Mouse (Mus musculus): ENCODE results near the gene Thtpa. TPM values are rescaled to one million over a fixed set of nuclear protein-coding genes. Genes with fewer than 3 reads are reported as not detected.

Gene Thtpa
- total RNA-seq, 2 experiments from 2014 or later = 23.8 to 25.0 TPM

DNA sequence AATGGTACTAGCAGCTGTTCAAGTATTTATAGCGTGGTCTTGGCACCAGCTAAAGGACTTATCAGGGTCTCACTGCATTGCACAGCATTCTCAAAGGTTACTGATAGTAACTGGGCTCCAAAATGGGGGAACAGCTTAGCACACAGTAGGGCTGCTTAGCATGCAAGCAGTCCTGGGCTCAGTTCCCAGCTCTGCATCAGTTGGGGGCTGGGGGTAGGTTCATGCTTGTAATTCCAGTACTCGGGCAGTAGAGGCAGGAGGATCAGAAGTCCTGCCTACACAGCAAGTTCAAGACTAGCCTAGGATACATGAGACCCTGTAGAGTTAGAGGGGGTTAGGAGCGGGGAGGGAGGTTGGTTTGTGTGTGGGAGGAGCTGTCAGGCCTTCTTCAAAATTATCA is 17.6 kb upstream of the Thtpa start:
- intact Hi-C loops (cut with DNase I) = no loop called here
- DNase-seq (ENCODE audit: low spot score in 2 of 2) = no peak

DNA sequence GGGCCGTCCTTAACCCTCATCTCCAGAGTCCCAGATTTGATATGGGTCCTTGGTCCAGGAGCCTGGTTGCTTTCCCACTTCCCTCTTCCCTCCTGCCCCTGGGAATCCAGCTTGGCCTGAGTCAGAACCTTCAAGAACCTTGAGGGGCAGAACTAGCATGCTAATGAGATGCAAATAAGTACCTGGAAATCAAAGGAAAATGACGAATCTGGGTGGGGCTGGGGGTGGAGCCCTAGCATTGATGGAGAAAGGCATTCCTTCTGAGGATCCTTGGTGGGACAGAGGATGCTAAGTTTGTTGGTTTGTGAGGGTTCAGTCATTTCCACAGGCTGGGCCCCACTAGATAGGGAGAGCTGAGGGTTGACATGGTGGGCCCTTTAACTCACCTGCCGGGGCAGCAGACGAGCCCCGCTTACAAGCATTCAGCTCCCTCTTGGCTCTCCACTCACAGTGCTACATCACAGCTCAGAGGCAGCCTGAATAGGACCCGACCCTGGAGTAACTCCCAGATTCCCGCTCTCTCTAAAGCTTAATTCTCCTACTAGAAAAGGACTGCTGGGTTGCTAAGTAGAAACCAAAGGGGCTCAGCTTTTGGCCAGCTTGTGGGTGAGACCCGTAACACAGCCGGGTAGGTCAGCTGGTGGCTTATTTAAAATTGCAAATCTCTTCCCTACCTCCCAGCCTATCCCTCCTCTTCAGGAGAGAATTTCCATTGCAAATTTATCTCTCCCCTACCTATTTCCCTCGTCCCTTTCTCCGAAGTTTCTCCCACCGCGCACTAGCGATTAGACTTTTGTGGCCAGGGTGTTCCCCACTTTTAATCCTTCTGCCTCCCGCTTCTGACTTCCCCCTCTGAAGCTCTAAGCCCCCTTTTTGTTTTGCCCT is 16.9 kb upstream of the Thtpa start:
- intact Hi-C loops (cut with DNase I) = loop anchor here (2.0 kb wide), 1 partner anchor 49 kb away; no protein-coding TSS in a partner anchor

DNA sequence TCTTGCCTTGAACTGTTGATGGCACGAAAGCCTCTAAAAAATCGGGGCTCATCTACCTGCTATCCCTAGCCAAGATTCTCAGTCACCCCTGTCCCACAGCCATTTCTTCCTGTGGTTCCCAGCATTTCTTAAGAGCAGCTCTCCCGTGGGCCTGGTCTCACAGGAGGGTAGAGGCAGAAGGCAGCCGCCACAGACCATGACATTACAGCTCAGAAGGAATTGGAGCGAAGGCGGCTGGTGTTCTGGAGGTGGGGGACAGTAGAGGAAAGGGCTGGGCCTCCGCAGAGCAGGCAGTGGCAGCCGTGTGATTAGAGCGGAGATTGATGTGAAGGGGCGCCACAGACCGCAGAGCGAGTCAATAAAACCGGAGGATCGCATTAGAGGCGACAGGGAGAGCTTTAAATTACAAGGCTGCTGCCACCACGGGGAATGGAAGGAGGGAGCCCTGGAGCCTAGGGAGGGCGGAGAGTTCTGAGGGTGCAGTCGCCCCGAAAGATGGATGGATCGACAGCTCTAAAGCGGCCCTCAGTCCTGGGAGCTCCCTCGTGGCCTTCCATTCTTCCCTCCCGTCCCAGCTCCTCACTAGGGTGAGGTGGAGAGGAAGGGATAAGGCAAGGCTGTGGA is 16.1 kb upstream of the Thtpa start:
- DNase-seq (ENCODE audit: low spot score in 2 of 2) = no peak
- intact Hi-C loops (cut with DNase I) = loop anchor here (2.0 kb wide), 1 partner anchor 50 kb away; no protein-coding TSS in a partner anchor

More for the DNA sequence above, 16.9 kb upstream of the Thtpa start:
- peak in 1 of 2 experiments; percentile 55 for DNase-seq (ENCODE audit: low spot score in 2 of 2)

DNA sequence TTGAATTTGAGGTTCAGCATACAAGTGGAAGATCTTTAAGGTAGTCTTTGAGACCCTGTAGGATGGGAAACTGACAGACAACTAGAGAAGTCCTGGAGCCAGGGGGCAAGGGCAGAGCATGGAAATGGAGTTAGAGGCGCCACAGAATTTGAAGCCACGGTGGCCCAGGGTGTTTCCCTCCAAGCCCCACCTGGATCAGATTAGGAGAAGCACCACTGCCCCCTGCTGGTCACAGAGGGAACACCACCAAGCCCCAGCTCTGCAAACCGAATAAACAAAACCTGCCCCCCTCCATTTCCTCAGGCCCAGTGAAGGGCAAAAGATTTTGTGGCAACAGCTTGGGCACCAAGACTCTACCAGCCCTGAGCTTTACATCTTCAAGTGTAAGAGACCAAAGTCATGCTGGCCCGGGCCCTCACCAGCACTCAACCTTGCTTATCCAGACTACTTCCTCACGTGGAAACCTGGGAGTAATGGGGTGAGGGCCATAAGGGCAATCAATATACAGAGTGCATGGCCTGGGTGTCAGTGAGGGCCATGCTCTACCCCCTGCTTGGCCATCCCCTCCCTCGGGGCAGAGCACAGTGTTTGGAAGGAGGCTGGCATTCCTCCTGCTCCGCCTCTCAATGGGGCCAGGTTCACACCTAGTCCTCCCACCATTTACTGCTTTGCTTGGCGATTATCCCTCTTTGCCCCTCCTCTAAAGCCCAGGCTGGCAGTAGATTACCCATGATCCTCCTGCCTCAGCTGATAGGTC is 15.2 kb upstream of the Thtpa start:
- intact Hi-C loops (cut with DNase I) = loop anchor here (2.0 kb wide), 1 partner anchor 51 kb away; no protein-coding TSS in a partner anchor
- peak; percentile 63 to 70 for DNase-seq (ENCODE audit: low spot score in 2 of 2)

DNA sequence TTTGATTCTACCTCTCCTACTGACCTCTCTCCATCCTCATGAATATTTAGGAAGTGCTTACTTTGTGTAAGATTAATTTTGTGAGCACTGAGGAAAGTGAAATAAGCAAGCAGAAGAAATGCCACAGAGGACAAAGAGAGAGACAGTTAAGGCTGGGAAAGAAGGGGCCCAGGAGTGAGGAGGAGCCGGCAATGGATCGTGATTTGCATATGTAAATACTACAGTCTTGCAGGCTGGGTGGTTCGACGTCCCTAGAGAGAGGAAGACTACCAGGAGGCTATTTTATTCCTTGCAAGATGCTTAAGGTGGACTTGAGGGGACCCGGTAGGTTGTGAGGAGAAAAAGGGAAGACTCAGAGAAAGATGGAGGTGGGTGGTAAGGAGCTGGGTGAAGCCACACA is 13.5 kb upstream of the Thtpa start:
- no peak for DNase-seq (ENCODE audit: low spot score in 2 of 2)
- intact Hi-C loops (cut with DNase I) = no loop called here

DNA sequence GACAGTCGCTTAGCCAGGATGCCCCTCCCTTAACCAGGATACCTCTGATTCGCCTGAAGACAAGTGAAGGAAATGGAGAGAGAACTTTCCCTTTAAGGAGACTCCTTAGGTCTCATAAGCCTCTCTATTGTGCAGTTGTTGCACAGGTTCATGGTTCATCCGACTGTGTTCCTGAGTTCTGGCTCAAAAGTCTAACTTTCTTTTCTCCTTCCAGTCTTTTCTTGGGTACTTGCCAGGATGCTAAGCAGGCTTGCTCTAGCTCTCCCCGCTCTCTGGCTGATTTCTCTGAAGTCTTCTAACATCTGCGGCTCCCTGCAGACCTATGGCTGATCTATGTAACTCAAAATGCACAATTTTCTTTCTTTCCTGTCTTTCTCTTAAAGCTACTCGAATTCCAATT is 11.1 kb upstream of the Thtpa start:
- no peak for DNase-seq (ENCODE audit: low spot score in 2 of 2)
- intact Hi-C loops (cut with DNase I) = no loop called here

DNA sequence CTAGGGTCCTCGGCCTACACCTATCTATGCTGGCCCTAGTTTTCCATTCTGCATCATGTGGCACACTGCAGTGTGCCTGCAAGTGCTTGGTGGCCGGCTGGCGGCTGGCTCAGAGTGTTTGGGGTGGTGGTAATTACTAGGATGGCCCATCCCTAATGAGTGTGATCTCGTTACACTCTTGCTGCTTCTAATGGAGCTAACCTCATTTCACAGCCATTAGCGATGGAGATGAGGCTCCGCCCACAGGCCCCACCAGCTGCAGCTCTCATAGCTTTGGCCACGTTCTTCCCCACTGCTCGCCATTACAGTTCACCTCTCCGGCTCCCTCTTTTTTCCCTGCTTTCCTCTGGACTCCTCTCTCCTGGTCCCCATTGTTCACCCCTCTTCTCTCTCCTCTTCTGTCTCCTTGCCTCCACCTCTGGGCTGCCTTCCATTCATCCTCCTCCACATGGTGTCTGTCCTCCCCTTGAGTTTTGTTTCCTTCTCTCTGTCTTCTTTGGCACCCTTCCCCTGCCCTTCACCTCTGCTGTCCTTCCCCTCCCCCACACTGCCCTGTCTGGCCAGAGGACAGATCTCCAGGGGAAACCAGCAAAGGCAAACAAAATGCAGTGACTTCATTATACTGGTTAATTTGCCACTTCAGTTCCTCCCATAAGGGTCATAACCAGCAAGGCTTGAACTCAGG is 9.1 kb upstream of the Thtpa start:
- intact Hi-C loops (cut with DNase I) = no loop called here
- DNase-seq (ENCODE audit: low spot score in 2 of 2) = no peak

DNA sequence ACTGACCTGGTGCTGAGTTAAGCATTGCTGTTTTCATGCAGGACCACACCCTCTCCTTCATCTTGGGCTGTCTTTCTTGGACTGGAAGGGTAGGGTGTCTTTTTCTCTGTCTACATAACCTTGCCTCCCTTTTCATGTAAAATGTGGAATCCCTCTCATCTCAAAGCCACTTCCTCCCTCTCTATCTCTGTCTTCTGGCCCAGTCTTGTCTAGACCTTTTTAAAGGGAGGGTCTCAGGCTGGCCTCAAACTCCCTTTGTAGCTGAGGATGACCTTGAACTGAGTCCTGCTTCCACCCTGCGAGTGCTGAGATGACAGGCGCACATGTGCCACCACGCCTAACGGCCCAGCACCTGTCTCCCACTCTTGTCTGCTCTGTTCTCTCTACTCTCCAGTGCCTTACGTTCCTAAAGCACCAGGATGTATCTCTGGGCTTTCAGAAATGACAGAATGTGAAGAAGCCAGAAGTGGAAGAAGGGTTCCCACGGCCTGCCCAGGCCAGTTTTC is 8.5 kb upstream of the Thtpa start:
- DNase-seq (ENCODE audit: low spot score in 2 of 2) = no peak
- intact Hi-C loops (cut with DNase I) = no loop called here

DNA sequence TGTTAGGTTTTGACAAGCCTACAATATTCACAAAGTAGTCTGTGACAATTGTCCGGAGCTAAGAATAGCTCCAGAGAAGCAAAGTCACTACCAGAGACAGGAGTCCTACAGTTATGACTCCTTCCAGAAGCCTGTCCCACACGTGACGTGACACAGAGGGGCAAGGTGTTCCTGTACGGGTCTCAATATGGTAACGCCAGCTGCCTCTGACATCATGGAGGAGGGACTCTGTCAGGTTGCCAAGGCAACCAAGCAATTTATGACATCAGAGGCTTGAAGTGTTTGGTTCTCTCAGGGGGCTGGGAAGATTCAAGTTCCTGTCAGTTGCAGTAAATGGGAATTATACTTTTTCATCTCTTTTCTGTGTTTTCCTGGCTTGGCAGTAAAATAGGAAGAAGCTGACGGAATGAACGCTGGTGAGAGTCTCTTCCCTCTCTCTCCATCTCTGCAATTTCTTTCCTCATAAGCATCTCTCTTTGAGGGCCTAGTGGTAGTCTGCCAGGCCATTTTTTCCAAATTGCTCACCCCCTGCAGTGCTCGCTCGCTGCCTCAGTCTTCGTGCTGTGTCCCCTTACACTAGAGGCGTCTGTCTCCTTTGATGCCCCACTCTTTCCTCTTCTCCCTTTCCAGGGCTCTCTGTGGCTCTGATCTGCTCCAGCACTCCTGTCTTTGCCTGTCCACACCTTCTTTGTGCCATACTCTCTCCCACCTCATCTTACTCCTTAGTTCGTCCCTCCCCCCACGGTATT is 5.2 kb upstream of the Thtpa start:
- peak; percentile 66 to 87 for DNase-seq (ENCODE audit: low spot score in 2 of 2)
- intact Hi-C loops (cut with DNase I) = no loop called here

DNA sequence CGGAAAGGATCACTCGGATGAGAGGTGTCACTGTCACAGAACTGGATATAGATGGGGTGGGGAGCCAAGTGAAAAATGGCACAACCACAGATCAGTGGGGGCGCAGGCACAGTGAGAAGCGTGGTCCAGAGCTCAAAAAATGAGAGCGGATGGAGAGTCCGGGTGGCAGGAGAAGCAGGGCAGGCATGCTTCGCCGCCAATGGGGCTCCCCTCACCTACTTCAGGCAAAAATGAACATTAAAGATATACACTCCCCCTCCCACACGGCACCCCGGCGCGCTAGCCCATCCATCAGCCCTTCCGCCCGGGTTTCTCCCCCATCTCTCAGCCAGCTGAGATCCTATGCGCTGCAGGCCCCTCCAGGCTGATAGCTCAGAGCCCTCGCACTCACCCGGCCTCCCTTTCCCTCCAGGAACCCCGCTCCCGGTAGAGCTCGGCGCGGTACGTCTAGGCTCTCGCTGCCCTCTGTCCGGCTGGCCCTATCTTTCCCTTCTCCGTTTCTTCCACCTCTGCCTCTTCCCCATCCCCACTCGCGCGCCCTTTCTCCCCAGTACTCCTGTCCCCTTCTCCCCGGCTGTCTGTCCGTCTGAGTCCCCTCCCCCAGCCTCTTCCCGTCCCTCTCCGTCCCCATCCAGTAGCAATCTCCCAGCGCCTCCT is 3.2 kb upstream of the Thtpa start:
- intact Hi-C loops (cut with DNase I) = loop anchor here (5.0 kb wide), 2 partner anchors 179 to 199 kb away; partner anchors contain the start of genes Pabpn1 and Slc22a17
- peak in 1 of 2 experiments; percentile 70 for DNase-seq (ENCODE audit: low spot score in 2 of 2)

DNA sequence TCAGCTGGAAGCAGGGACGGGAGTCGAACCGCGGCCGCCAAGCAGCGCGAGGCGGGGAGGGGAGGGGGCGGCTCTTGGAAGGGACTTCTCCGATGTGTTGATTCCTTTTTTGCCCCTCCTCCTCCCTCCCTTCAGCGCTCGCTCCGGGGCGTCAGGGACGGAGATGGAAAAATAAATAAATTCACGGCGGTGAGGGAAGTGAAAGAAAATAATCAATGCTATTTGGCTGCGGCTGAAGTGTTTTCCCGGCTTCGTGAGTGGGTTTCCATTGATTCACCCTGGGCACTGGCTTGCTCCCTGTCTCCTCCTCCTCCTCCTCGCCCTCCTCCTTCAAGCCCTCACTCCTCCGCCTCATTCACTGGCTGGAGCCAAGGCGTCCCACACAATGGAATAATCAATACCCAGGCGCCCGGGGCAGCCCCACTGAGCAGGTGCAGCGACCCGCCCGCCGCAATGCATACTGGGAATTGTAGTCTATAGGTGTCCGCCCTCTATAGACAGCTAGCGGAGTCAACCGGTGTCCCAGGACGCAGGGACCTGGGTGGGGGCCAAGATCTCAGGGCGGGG is 2.5 kb upstream of the Thtpa start, which contains the start of gene Zfhx2:
Gene Zfhx2, minus strand, starts transcription at position 314 of the 567 bp plus-strand sequence.
- intact Hi-C loops (cut with DNase I) = loop anchor here (2.0 to 5.0 kb wide), 3 partner anchors 37 to 200 kb away; partner anchors contain the start of genes Pabpn1 and Slc22a17
- peak; percentile 95 to 98 for DNase-seq (ENCODE audit: low spot score in 2 of 2)

DNA sequence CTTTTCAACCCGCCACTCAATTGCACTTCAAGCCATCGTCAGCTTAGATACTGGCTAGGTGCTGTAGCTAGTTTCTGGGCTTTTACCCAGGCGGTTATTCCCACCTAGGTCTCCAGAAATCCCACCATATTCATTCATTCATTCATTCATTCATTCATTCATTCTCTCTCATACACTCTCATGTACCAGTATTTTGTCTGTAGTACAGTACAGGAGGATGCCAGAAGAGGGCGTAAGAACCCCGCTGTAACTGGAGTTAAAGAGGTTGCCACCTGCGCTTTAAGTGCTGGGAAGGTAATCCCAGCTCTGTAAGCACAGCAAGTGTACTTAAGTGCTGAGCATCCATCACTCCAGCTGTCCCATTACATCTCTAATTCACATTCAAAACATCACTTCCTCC is 657 bp upstream of the Thtpa start:
- DNase-seq (ENCODE audit: low spot score in 2 of 2) = no peak
- intact Hi-C loops (cut with DNase I) = loop anchor here (2.0 to 5.0 kb wide), 3 partner anchors 39 to 202 kb away; partner anchors contain the start of genes Pabpn1 and Slc22a17

DNA sequence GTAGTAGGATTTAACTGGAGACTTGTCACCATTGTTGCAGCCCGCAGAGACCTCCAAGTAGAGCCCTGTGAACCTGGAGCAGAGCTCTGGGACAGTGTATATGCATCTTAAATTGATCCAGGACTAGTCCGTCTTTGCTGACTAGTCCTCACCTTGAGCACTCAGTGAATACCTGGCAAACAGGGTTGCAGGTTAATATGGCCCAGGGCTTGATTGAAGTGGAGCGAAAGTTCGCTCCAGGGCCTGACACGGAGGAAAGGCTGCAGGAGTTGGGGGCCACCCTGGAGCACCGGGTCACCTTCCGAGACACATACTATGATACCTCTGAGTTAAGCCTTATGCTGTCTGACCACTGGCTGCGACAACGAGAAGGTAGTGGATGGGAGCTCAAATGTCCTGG is 679 bp downstream of the Thtpa start:
- DNase-seq (ENCODE audit: low spot score in 2 of 2) = no peak
- intact Hi-C loops (cut with DNase I) = loop anchor here (5.0 kb wide), 1 partner anchor 193 kb away; no protein-coding TSS in a partner anchor

DNA sequence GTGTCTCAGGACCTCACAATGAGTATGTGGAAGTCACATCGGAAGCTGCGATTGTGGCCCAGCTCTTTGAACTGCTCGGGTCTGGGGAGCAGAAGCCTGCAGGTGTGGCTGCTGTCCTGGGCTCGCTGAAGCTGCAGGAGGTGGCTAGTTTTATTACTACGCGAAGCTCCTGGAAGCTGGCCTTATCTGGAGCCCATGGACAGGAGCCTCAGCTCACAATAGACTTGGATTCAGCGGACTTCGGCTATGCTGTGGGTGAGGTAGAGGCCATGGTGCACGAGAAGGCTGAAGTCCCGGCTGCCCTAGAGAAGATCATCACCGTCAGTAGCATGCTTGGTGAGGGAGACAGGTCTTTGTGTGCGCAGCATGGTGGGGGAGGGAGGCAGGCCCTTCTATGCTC is 1.1 kb downstream of the Thtpa start:
- intact Hi-C loops (cut with DNase I) = loop anchor here (5.0 kb wide), 1 partner anchor 193 kb away; no protein-coding TSS in a partner anchor

DNA sequence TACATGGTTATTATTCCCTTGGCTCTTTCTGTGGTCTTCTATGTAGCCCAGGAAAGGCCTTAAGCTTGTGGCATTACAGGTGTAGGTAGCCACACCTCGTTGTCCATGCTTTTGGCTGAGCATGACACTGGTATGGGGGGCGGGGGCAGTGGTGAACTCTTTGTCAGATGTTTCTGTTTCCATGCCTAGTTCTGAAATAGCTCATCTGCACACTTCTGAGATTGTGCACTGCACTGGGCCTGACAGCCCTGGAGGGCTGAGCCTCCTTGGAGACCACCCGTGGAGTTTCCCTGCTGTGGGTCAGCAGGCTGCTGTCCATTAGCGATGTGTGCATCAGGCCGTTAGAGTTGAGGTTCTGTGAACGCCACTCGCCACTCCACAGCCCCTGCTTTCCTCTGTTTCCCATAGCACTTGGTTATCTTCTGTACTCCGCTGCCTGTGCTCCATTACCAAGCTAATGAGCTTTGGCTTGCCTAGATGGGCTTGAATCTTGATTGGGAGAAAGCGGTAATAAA is 2.0 kb downstream of the Thtpa start:
- intact Hi-C loops (cut with DNase I) = loop anchor here (5.0 kb wide), 1 partner anchor 194 kb away; no protein-coding TSS in a partner anchor

More for the DNA sequence above, 1.1 kb downstream of the Thtpa start:
- DNase-seq (ENCODE audit: low spot score in 2 of 2) = no peak

DNA sequence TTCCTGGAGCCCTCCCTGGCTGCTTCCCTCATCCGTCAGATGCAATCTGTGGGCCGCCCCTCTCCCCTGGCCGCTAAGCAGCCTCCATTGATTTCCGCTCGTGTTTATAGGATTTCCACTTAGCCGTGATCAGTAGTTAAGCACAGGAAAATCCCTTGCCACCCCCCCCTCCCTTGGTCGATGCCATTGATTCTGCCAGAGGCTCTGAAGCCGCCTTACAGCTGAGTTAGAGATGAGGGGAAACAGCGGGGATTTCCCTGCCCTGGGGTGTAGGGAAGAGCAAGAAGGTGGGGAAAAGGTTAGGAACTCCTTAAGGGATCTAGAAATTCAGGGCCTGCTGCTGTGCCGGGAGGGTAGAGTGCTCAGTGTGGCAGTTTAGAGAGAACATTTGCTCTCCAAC is 3.1 kb downstream of the Thtpa start:
- no peak for DNase-seq (ENCODE audit: low spot score in 2 of 2)
- intact Hi-C loops (cut with DNase I) = loop anchor here (5.0 kb wide), 1 partner anchor 195 kb away; no protein-coding TSS in a partner anchor

More for the DNA sequence above, 2.0 kb downstream of the Thtpa start:
- DNase-seq (ENCODE audit: low spot score in 2 of 2) = no peak

DNA sequence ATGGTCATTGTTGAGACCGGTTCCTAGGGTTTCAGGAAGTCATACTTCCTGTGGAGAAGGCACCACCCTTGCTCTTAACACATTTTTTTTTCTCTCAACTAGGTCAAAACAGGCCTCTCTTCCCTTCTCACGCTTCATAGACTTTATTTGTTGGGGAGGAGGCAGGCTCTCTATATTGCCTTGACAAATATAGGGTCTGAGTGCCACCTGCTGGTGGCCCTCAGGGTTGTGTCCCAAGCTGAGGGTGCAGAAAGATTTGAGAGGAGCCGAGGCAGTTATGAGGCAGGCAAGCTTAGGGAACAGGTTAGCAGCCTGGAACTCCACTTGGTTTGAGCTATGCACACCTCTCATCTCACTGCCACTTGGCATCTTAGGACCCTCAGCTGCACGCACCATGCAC is 3.5 kb downstream of the Thtpa start:
- intact Hi-C loops (cut with DNase I) = loop anchor here (5.0 kb wide), 1 partner anchor 196 kb away; no protein-coding TSS in a partner anchor
- no peak for DNase-seq (ENCODE audit: low spot score in 2 of 2)
